Comparison of ENCODE assay signal across 8 mouse cellular contexts in genomic region chr6:97761326-97761725, GRCm38 (mm10). TPM values are rescaled to one million over a fixed set of nuclear protein-coding genes. Genes with fewer than 3 reads are reported as not detected.
A peak's percentile ranks its signal among the peaks of the same experiment; 100 is the strongest.
DNase-seq lines count a peak whose midpoint lies in the region; ATAC-seq and TF ChIP-seq lines count a peak whose summit lies in the region.

No protein-coding gene starts in this region.

- no peaks in the 10 kb centered on the region; the same call in 1 of the 2 replicates for H3K27me3 ChIP-seq in hindbrain, embryonic 14.5 days (ENCODE audit: control insufficient read depth, insufficient read depth, low read length)
- no peaks in the 10 kb centered on the region for H3K27me3 ChIP-seq in hindbrain, embryonic 12.5 days
- no peaks in the 10 kb centered on the region for H3K27me3 ChIP-seq in kidney, postnatal 0 days (ENCODE audit: insufficient read depth, low read length)

- no peaks in the 10 kb centered on the region for H3K9me3 ChIP-seq in hindbrain, embryonic 14.5 days (ENCODE audit: control insufficient read depth, low read length)
- no peaks in the 10 kb centered on the region for H3K9me3 ChIP-seq in hindbrain, embryonic 12.5 days (replicated peaks)
- H3K9me3 ChIP-seq in kidney, postnatal 0 days (replicated peaks; ENCODE audit: low read length): no peaks in the 10 kb centered on the region

- DNase-seq in hindbrain, embryonic 14.5 days (ENCODE audit: low spot score): peak; percentile 60
- DNase-seq in MN1 (ENCODE audit: low spot score): peak; percentile 77
- peak; percentile 33 for DNase-seq in cerebellum, adult 8-10 months
- peak; percentile 57 for DNase-seq in kidney, postnatal 0 days (ENCODE audit: low spot score)
- peak; percentile 31 for DNase-seq in retina, postnatal 1 day
- DNase-seq in urinary bladder, adult 2 months (ENCODE audit: low spot score): no peak
- no peak for DNase-seq in thymus, postnatal 10 days (ENCODE audit: low spot score in 2 of 2)

- TF ChIP-seq CTCF in kidney, postnatal 0 days (IDR thresholded peaks at IDR 0.05; ENCODE audit: low read depth): peak; percentile 80

- H3K27ac ChIP-seq in hindbrain, embryonic 14.5 days: no peak overlapping the region
- no peak overlapping the region for H3K27ac ChIP-seq in hindbrain, embryonic 12.5 days
- H3K27ac ChIP-seq in kidney, postnatal 0 days: no peak overlapping the region

- H3K4me3 ChIP-seq in hindbrain, embryonic 14.5 days (replicated peaks; ENCODE audit: low read length): no peak overlapping the region
- no peak overlapping the region for H3K4me3 ChIP-seq in hindbrain, embryonic 12.5 days
- no peak overlapping the region for H3K4me3 ChIP-seq in kidney, postnatal 0 days (replicated peaks; ENCODE audit: low read depth, low read length)

- H3K4me1 ChIP-seq in hindbrain, embryonic 14.5 days (replicated peaks; ENCODE audit: control insufficient read depth, insufficient read depth, low read length): no peaks in the 10 kb centered on the region
- H3K4me1 ChIP-seq in hindbrain, embryonic 12.5 days: peaks cover 3% of the 10 kb centered on the region; the same call in 1 of the 2 replicates
- no peaks in the 10 kb centered on the region for H3K4me1 ChIP-seq in kidney, postnatal 0 days (replicated peaks; ENCODE audit: insufficient read depth, low read length)

- no peak overlapping the region for H3K4me2 ChIP-seq in hindbrain, embryonic 14.5 days (replicated peaks)
- no peak overlapping the region for H3K4me2 ChIP-seq in hindbrain, embryonic 12.5 days (replicated peaks)
- H3K4me2 ChIP-seq in kidney, postnatal 0 days (ENCODE audit: low read length): no peak overlapping the region

- 6% methylated on average over 4 of the region's 4 CpGs for WGBS in hindbrain, embryonic 14.5 days
- 14% methylated on average over 4 of the region's 4 CpGs for WGBS in hindbrain, embryonic 12.5 days
- 6% methylated on average over 4 of the region's 4 CpGs for whole genome bisulfite sequencing in kidney, postnatal 0 days

- ATAC-seq in hindbrain, embryonic 14.5 days (ENCODE audit: low FRiP score): no peak
- no peak for ATAC-seq in hindbrain, embryonic 12.5 days (ENCODE audit: low FRiP score)
- no peak for ATAC-seq in kidney, postnatal 0 days (replicated peaks; ENCODE audit: low FRiP score, low read depth)

- no peaks in the 10 kb centered on the region for H3K36me3 ChIP-seq in hindbrain, embryonic 14.5 days (replicated peaks; ENCODE audit: control insufficient read depth, insufficient read depth)
- no peaks in the 10 kb centered on the region for H3K36me3 ChIP-seq in hindbrain, embryonic 12.5 days
- no peaks in the 10 kb centered on the region for H3K36me3 ChIP-seq in kidney, postnatal 0 days (ENCODE audit: insufficient read depth, low read length)

- no peak overlapping the region for H3K9ac ChIP-seq in hindbrain, embryonic 14.5 days
- H3K9ac ChIP-seq in hindbrain, embryonic 12.5 days: no peak overlapping the region
- no peak overlapping the region for H3K9ac ChIP-seq in kidney, postnatal 0 days (ENCODE audit: low read depth, low read length)

RNA-seq across cellular contexts. Expression of gene Mitf, which starts 45.5 kb away (rescaled TPM):
- polyA plus RNA-seq in hindbrain, embryonic 14.5 days (2014; fragmentation: Nextera tagmentation; extraction: Ambion mirVana): 1.4 and 3.1 TPM in 2 replicates
- 1.6 and 2.0 TPM in 2 replicates for polyA plus RNA-seq in hindbrain, embryonic 12.5 days (2016; fragmentation: Nextera tagmentation; extraction: Ambion mirVana)
- polyA plus RNA-seq in kidney, postnatal 0 days (2015; fragmentation: Nextera tagmentation; extraction: Ambion mirVana): 6.8 and 7.5 TPM in 2 replicates
- 5.6 and 6.2 TPM in 2 replicates for polyA plus RNA-seq in urinary bladder, adult 2 months (2012; rRNA removed)

Comparison
In these comparisons a context has a peak if more than half of its experiments do, and no peak if none do; other contexts are left out.
1. DNase-seq: peak in hindbrain, embryonic 14.5 days (single experiment), MN1 (single experiment), cerebellum, adult 8-10 months (single experiment), kidney, postnatal 0 days (single experiment) and retina, postnatal 1 day (single experiment); none in urinary bladder, adult 2 months (single experiment) and thymus, postnatal 10 days (0 of 2).